Mouse (Mus musculus): Measurements from ENCODE around the gene Gm49711. TPM values are rescaled to one million over a fixed set of nuclear protein-coding genes. Genes with fewer than 3 reads are reported as not detected.

The Gm49711 gene
- total and polyA plus RNA-seq, 3 experiments: 4.2 TPM; not detected in 2

GRCm38 (mm10) chr16:92136275-92136674 lies 78.2 kb downstream of the Gm49711 start:
- ATAC-seq (ENCODE audit: extremely low read depth, insufficient number of reproducible peaks, low FRiP score, poor library complexity, severe bottlenecking): no peak
- Histone ChIP-seq H3K4me3 (ENCODE audit: low read depth, low read length) (no peak overlapping the region), H3K27me3 (ENCODE audit: insufficient read depth, low read length) (peaks cover 8% of the 10 kb centered on the region; the same call in 1 of the 2 replicates), H3K4me1 (ENCODE audit: insufficient read depth, low read depth, low read length) (no peaks in the 10 kb centered on the region), H3K36me3 (replicated peaks) (no peaks in the 10 kb centered on the region), H3K9me3 (replicated peaks) (no peaks in the 10 kb centered on the region)
- no peak for DNase-seq (ENCODE audit: low spot score)
- 0 out of 2 replicates have a peak, but pooled peaks have one; percentile 20 for TF ChIP-seq CTCF (IDR thresholded peaks at IDR 0.05; ENCODE audit: low read depth, low read length)
- no peak for TF ChIP-seq GATA1 (IDR thresholded peaks at IDR 0.05; ENCODE audit: borderline replicate concordance, low read length)
- no peak for TF ChIP-seq POLR2AphosphoS5 (IDR thresholded peaks at IDR 0.05; ENCODE audit: insufficient replicate concordance, low read depth, low read length)

DNA sequence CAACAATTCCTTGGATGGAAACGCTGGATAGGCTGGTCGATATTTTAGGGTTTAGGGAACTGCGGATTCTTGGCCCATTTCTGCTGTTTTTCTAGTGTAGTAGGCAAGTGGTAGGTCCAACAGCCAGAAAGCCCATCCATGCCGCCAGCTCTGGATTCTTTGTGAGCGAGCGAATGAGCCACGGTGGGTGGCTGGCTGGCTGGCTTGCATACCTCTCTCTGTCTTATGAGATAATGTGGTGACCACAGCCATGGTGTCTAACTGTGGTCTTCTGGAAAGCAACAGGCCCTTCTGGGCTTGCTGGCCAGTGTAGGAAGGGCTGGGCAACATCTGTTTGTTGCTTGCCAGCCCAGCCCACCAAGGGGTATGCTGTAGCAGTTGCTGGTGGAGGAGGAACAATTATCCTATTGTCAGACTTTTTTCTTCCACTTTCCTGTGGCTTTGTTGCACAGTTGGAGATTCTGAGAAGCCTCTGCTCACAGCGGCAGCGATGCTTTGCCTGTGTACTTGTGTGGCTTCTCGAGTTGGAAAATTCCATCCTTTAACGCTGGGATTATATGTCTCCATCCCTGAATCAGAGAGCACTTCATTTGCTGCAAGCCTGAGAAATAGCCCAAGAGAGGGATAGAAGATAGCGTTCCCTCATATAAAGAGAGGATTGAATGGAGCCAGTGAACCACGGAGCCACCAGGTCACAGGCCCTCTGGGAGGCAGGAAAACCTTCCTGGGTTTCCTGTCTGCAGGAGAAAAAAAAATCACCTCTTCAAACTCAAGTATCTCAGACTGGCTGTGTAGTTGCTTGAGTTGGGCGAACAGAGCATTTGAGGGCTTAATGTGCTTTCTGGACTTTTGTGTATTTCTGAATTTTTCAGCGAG lies 81.5 kb downstream of the Gm49711 start:
- no peaks in the 10 kb centered on the region for H3K9me3 ChIP-seq (replicated peaks)
- ATAC-seq (ENCODE audit: extremely low read depth, insufficient number of reproducible peaks, low FRiP score, poor library complexity, severe bottlenecking) (no peak), DNase-seq (ENCODE audit: low spot score) (no peak)
- H3K4me3 ChIP-seq (ENCODE audit: low read depth, low read length): no peak overlapping the region
- TF ChIP-seq GATA1 (IDR thresholded peaks at IDR 0.05; ENCODE audit: borderline replicate concordance, low read length): no peak
- no peak for TF ChIP-seq POLR2AphosphoS5 (IDR thresholded peaks at IDR 0.05; ENCODE audit: insufficient replicate concordance, low read depth, low read length)
- no peaks in the 10 kb centered on the region for H3K36me3 ChIP-seq (replicated peaks)
- peaks cover 9% of the 10 kb centered on the region; the same call in 1 of the 2 replicates for H3K27me3 ChIP-seq (ENCODE audit: insufficient read depth, low read length)
- no peaks in the 10 kb centered on the region for H3K4me1 ChIP-seq (ENCODE audit: insufficient read depth, low read depth, low read length)

GRCm38 (mm10) chr16:92140328-92140727 lies 82.2 kb downstream of the Gm49711 start:
- peaks cover 9% of the 10 kb centered on the region; the same call in 1 of the 2 replicates for H3K27me3 ChIP-seq (ENCODE audit: insufficient read depth, low read length)

GRCm38 (mm10) chr16:92141021-92141420 lies 82.9 kb downstream of the Gm49711 start:
- Histone ChIP-seq H3K27me3 (ENCODE audit: insufficient read depth, low read length) (peaks cover 9% of the 10 kb centered on the region; the same call in 1 of the 2 replicates), H3K36me3 (replicated peaks) (no peaks in the 10 kb centered on the region), H3K4me1 (ENCODE audit: insufficient read depth, low read depth, low read length) (no peaks in the 10 kb centered on the region), H3K4me3 (ENCODE audit: low read depth, low read length) (no peak overlapping the region), H3K9me3 (replicated peaks) (no peaks in the 10 kb centered on the region)
- TF ChIP-seq CTCF (IDR thresholded peaks at IDR 0.05; ENCODE audit: low read depth, low read length) (no peak), GATA1 (IDR thresholded peaks at IDR 0.05; ENCODE audit: borderline replicate concordance, low read length) (no peak), TAL1 (conservative IDR thresholded peaks at IDR 0.05; ENCODE audit: low read depth, low read length) (no peak), POLR2AphosphoS5 (IDR thresholded peaks at IDR 0.05; ENCODE audit: insufficient replicate concordance, low read depth, low read length) (no peak), GATA2 (IDR thresholded peaks at IDR 0.05; ENCODE audit: borderline replicate concordance, low read depth, low read length) (no peak)
- ATAC-seq (ENCODE audit: extremely low read depth, insufficient number of reproducible peaks, low FRiP score, poor library complexity, severe bottlenecking): no peak
- DNase-seq (ENCODE audit: low spot score): no peak

More at GRCm38 (mm10) chr16:92140328-92140727, 82.2 kb downstream of the Gm49711 start:
- TF ChIP-seq TAL1 (conservative IDR thresholded peaks at IDR 0.05; ENCODE audit: low read depth, low read length) (no peak), POLR2AphosphoS5 (IDR thresholded peaks at IDR 0.05; ENCODE audit: insufficient replicate concordance, low read depth, low read length) (no peak), GATA2 (IDR thresholded peaks at IDR 0.05; ENCODE audit: borderline replicate concordance, low read depth, low read length) (no peak), CTCF (IDR thresholded peaks at IDR 0.05; ENCODE audit: low read depth, low read length) (no peak), GATA1 (IDR thresholded peaks at IDR 0.05; ENCODE audit: borderline replicate concordance, low read length) (no peak)
- Histone ChIP-seq H3K4me1 (ENCODE audit: insufficient read depth, low read depth, low read length) (no peaks in the 10 kb centered on the region), H3K9me3 (replicated peaks) (no peaks in the 10 kb centered on the region), H3K4me3 (ENCODE audit: low read depth, low read length) (no peak overlapping the region), H3K36me3 (replicated peaks) (no peaks in the 10 kb centered on the region)
- ATAC-seq (ENCODE audit: extremely low read depth, insufficient number of reproducible peaks, low FRiP score, poor library complexity, severe bottlenecking): no peak
- DNase-seq (ENCODE audit: low spot score): no peak

DNA sequence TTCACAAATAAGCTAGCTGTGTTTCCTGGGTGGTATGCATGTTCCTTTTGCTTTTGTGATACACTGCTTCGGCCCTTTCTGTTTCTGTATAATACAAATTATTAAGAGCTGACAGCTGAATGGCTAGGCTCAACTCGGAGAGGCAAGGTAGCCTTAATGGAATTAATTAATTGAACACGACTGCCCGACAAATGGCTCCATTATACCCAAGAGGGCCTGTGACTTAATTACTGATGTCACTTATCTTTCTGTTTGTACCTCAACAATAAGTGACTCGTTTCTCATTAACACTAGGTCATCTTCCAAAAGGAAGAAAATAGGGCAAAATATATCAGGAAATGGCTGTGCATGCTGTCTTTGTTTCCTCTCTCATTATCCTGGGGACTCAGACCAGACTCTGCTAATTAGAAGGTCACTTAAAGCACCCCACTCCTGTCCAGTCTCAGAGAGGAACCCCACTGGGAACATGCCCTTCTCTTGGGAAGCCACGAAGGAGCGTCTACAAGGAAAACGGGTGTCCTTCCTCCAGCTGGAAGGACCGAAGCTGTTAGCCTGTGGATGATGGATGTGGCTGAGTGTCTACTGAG lies 84.4 kb downstream of the Gm49711 start:
- DNase-seq (ENCODE audit: low spot score) (no peak), ATAC-seq (ENCODE audit: extremely low read depth, insufficient number of reproducible peaks, low FRiP score, poor library complexity, severe bottlenecking) (no peak)
- Histone ChIP-seq H3K4me1 (ENCODE audit: insufficient read depth, low read depth, low read length) (no peaks in the 10 kb centered on the region), H3K27me3 (ENCODE audit: insufficient read depth, low read length) (peaks cover 9% of the 10 kb centered on the region; the same call in 1 of the 2 replicates), H3K4me3 (ENCODE audit: low read depth, low read length) (no peak overlapping the region), H3K9me3 (replicated peaks) (no peaks in the 10 kb centered on the region), H3K36me3 (replicated peaks) (no peaks in the 10 kb centered on the region)
- TF ChIP-seq GATA1 (IDR thresholded peaks at IDR 0.05; ENCODE audit: borderline replicate concordance, low read length) (no peak), GATA2 (IDR thresholded peaks at IDR 0.05; ENCODE audit: borderline replicate concordance, low read depth, low read length) (no peak), POLR2AphosphoS5 (IDR thresholded peaks at IDR 0.05; ENCODE audit: insufficient replicate concordance, low read depth, low read length) (no peak), TAL1 (conservative IDR thresholded peaks at IDR 0.05; ENCODE audit: low read depth, low read length) (no peak), CTCF (IDR thresholded peaks at IDR 0.05; ENCODE audit: low read depth, low read length) (no peak)

GRCm38 (mm10) chr16:92147631-92148366 lies 89.7 kb downstream of the Gm49711 start:
- Histone ChIP-seq H3K27me3 (ENCODE audit: insufficient read depth, low read length) (peaks cover 19% of the 10 kb centered on the region), H3K4me3 (ENCODE audit: low read depth, low read length) (no peak overlapping the region), H3K9me3 (replicated peaks) (no peaks in the 10 kb centered on the region), H3K4me1 (ENCODE audit: insufficient read depth, low read depth, low read length) (no peaks in the 10 kb centered on the region), H3K36me3 (replicated peaks) (no peaks in the 10 kb centered on the region)
- DNase-seq (ENCODE audit: low spot score) (no peak), ATAC-seq (ENCODE audit: extremely low read depth, insufficient number of reproducible peaks, low FRiP score, poor library complexity, severe bottlenecking) (no peak)
- TF ChIP-seq POLR2AphosphoS5 (IDR thresholded peaks at IDR 0.05; ENCODE audit: insufficient replicate concordance, low read depth, low read length) (no peak), CTCF (IDR thresholded peaks at IDR 0.05; ENCODE audit: low read depth, low read length) (no peak), GATA2 (IDR thresholded peaks at IDR 0.05; ENCODE audit: borderline replicate concordance, low read depth, low read length) (no peak), TAL1 (conservative IDR thresholded peaks at IDR 0.05; ENCODE audit: low read depth, low read length) (no peak), GATA1 (IDR thresholded peaks at IDR 0.05; ENCODE audit: borderline replicate concordance, low read length) (no peak)

Data from G1E (cell line).